Mouse (Mus musculus) heart, postnatal 0 days (tissue): Measurements from ENCODE around the gene Map2k2.

ENCODE experiments used
- CTCF ChIP-seq: IDR thresholded peaks from 2 replicates; pipeline ENCODE4 v1.5.1; 2016; ENCODE audit warnings: antibody characterized with exemption, control low read depth, low read depth
- EP300 ChIP-seq: IDR thresholded peaks from 2 replicates; pipeline ENCODE4 v1.6.1; 2016; ENCODE audit warnings: antibody characterized with exemption, low read depth

DNA sequence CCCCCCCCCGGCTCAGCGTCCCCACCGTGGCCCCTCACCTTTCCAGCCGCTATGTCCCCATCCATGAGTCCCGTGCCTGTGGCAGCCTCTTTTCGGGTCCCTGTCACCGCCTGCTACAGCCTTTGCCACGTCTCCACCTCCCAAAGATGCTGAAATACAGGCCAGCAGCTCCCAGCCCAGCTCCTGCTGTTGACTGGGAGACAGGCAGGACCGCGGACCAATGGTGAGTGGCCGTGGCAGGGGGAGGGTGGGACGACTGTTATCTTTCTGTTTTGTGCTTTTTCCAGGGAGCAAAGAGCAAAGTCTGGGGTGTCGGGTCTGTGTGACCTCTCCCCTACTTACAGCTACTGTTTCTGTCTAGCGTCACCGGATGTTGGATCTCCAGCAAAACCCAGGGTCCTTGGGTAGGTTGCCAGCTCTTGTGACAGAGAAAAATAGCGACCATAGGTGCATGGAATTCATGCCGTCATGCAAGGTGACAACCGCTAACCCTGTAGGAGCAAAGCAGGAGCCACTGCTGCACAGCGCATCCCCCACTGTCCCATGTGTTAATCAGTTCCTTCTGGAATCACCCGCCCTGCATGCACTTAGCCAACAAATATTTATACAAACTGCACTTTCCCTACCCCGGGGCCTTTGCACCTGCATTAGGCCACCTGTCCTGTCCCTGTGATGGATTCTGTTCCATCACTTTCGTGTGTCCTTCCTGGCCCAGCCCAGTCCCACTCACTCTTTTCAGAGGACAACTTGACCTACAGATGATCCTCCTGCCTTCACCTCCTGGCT is 13.1 kb upstream of the Map2k2 start:
- no peak for TF ChIP-seq EP300
- no peak for TF ChIP-seq CTCF
